Mouse (Mus musculus) heart, postnatal 0 days (tissue): Measurements from ENCODE around the gene Akap9.
"Not testable (repeated sequence)": the region's sequence is repeated elsewhere in the genome, so short reads cannot be mapped to it uniquely, and the experiment has no call there.

Experiments
- CTCF ChIP-seq: IDR thresholded peaks from 2 replicates; pipeline ENCODE4 v1.5.1; 2016; ENCODE audit warnings: antibody characterized with exemption, control low read depth, low read depth
- EP300 ChIP-seq: IDR thresholded peaks from 2 replicates; pipeline ENCODE4 v1.6.1; 2016; ENCODE audit warnings: antibody characterized with exemption, low read depth

GRCm38 (mm10) chr5:3886862-3887261 lies 41.0 kb upstream of the Akap9 start:
- TF ChIP-seq CTCF, EP300: not testable (repeated sequence)
